Mouse (Mus musculus) C2C12 (cell line): ENCODE results near the gene Ccdc116. TPM values are rescaled to one million over a fixed set of nuclear protein-coding genes. Genes with fewer than 3 reads are reported as not detected.

Experiments
- H3K27me3 ChIP-seq: one replicate; pipeline ENCODE4 v1.6.1; 2011; ENCODE audit not compliant: control insufficient read depth, insufficient read depth, insufficient read length
- H3K36me3 ChIP-seq: one replicate; pipeline ENCODE4 v1.6.1; 2011; ENCODE audit not compliant: control insufficient read depth, insufficient read depth
- H3K4me3 ChIP-seq: one replicate; pipeline ENCODE4 v1.5.1; 2011; ENCODE audit warnings: mild to moderate bottlenecking, control low read depth; ENCODE audit not compliant: poor library complexity, insufficient read depth, severe bottlenecking
- H3K79me2 ChIP-seq: one replicate; pipeline ENCODE4 v1.6.1; 2011; ENCODE audit not compliant: control insufficient read depth, insufficient read depth
- H3K79me3 ChIP-seq: one replicate; pipeline ENCODE4 v1.6.1; 2011; ENCODE audit warnings: low read depth, control low read depth
- H3ac ChIP-seq: one replicate; pipeline ENCODE3; 2011; ENCODE audit warnings: low read depth; ENCODE audit not compliant: control insufficient read depth, insufficient read length
- CEBPB ChIP-seq: IDR thresholded peaks from one replicate; pipeline ENCODE4 v1.6.1; 2011; ENCODE audit warnings: low read depth, mild to moderate bottlenecking, control low read depth, moderate library complexity
- CTCF ChIP-seq: IDR thresholded peaks from one replicate; pipeline ENCODE4 v1.5.1; 2011; ENCODE audit not compliant: control insufficient read depth, insufficient read depth, insufficient read length
- FOSL1 ChIP-seq: IDR thresholded peaks from one replicate; pipeline ENCODE4 v1.8.0; 2011; ENCODE audit warnings: mild to moderate bottlenecking, low read length; ENCODE audit not compliant: poor library complexity, insufficient read depth, severe bottlenecking
- MAX ChIP-seq: IDR thresholded peaks from one replicate; pipeline ENCODE4 v1.6.1; 2011; ENCODE audit warnings: mild to moderate bottlenecking, control low read depth
- MYOD1 ChIP-seq: IDR thresholded peaks from one replicate; pipeline ENCODE4 v1.6.1; 2011; ENCODE audit warnings: low read depth; ENCODE audit not compliant: control insufficient read depth, insufficient read length
- MYOG ChIP-seq: IDR thresholded peaks from one replicate; pipeline ENCODE4 v1.6.1; 2011; ENCODE audit not compliant: control insufficient read depth, insufficient read length; ENCODE audit errors: extremely low read depth
- USF1 ChIP-seq: IDR thresholded peaks from one replicate; pipeline ENCODE4 v1.6.1; 2011; ENCODE audit warnings: low read depth, mild to moderate bottlenecking, control low read depth, moderate library complexity
- polyA plus RNA-seq: library from polyadenylated mRNA; unstranded; fragments of >200 nt; fragmentation: generic; extraction: Trizol; gene quantifications from one replicate; pipeline ENCODE4 v1.2.1, GENCODE M21; 2012; ENCODE audit warnings: missing spikeins

Ccdc116 gene
- polyA plus RNA-seq, 1 experiment, result 0.18 TPM

DNA sequence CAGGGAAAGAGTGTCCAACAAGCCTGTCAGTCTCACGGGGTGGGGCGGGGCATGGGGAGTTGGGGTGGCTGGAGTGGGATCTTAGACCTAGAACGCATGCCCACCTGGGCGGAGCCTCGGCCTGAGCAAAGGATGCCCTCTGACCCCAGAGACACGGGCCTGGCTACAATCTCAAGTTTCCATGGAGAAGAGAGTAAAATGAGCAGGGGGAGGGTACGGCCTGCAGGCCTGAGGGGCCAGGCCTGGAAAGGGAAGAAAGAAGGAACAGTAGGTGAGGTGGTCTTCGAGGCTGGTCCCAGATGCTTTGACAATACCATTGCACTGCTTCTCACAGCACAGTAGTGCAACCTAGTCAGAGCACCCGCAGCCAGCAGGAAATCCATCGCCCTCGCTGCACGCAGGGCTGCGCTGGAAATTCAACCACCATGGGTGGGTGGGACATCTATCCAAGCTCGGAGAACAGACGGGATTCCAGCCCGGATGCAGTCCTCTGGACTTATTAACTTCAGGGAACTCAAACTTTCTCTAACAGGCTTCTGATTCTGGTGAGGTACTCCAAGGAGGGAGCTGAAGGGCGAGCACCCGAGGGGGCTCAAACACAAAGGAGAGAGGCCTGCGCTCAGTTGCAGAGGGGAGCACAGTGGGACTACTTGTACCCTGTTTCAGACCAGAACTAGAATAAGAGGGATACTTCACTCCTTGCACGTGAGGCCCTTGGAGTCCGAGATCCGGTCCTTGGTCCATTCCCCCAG lies 22.7 kb downstream of the Ccdc116 start:
- H3ac ChIP-seq, result peak overlapping the region; percentile 95
- TF ChIP-seq CTCF, result no peak
- no peak for TF ChIP-seq FOSL1
- peak overlapping the region; percentile 42 for H3K4me3 ChIP-seq
- H3K36me3 ChIP-seq, result peaks cover 28% of the 10 kb centered on the region
- peaks cover 3% of the 10 kb centered on the region for H3K79me3 ChIP-seq
- H3K27me3 ChIP-seq, result no peaks in the 10 kb centered on the region
- peaks cover 21% of the 10 kb centered on the region for H3K79me2 ChIP-seq

DNA sequence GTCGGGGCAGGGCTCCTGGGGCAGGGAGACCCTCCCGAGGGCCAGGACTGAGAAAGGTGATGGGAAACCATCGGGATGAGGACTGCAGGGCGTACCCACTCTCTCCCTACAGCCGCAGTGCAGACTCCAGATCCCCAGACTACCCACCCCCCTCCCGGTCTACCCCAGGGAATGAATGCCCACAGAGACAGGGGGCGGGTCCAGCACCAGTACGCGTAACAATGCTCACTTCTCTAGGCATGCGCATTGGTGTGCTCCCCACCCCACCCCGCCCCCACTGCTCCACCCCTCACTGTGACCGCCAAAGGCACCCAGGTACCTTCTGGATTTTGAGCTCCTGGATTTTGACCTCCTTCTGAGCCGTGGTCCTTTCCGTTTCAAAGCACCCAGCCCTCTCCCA lies 25.5 kb downstream of the Ccdc116 start:
- Histone ChIP-seq H3ac (no peak overlapping the region), H3K4me3 (no peak overlapping the region)

DNA sequence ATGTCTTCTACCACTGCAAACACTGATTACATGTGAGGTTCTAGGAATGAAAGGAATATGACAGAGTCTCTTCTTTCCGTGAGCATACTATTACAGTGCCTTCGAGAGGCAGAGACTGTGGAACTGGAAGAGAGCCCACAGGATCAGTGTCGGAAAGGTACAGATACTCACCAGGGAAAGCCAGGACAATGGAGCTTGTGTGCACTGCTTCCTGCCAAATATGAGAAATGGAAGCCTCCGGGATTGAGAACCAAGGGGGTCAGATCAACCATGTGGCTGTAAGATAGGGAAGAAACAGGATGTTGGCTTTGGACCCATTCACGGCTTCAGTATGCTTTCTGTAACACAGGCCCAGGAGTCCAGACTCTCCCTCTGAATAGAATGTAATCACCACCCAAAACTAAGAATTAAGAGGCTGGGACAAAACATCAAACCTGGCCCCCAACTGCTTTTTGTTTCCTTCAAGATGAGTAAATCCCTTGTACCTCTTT lies 29.7 kb downstream of the Ccdc116 start:
- Histone ChIP-seq H3K79me3 (no peaks in the 10 kb centered on the region), H3K79me2 (no peaks in the 10 kb centered on the region), H3K36me3 (peaks cover 32% of the 10 kb centered on the region), H3K27me3 (no peaks in the 10 kb centered on the region), H3K4me3 (no peak overlapping the region), H3ac (no peak overlapping the region)
- no peak for TF ChIP-seq CTCF
- TF ChIP-seq MAX, result no peak
- TF ChIP-seq MYOG, result no peak
- TF ChIP-seq USF1, result no peak
- no peak for TF ChIP-seq CEBPB
- no peak for TF ChIP-seq FOSL1
- TF ChIP-seq MYOD1, result no peak

More for the DNA sequence above, 25.5 kb downstream of the Ccdc116 start:
- H3K79me3 ChIP-seq, result peaks cover 3% of the 10 kb centered on the region
- peaks cover 28% of the 10 kb centered on the region for H3K36me3 ChIP-seq
- peaks cover 21% of the 10 kb centered on the region for H3K79me2 ChIP-seq
- TF ChIP-seq MYOD1 (no peak), MYOG (no peak), MAX (no peak), CEBPB (no peak), CTCF (no peak), USF1 (no peak), FOSL1 (no peak)
- H3K27me3 ChIP-seq, result no peaks in the 10 kb centered on the region

DNA sequence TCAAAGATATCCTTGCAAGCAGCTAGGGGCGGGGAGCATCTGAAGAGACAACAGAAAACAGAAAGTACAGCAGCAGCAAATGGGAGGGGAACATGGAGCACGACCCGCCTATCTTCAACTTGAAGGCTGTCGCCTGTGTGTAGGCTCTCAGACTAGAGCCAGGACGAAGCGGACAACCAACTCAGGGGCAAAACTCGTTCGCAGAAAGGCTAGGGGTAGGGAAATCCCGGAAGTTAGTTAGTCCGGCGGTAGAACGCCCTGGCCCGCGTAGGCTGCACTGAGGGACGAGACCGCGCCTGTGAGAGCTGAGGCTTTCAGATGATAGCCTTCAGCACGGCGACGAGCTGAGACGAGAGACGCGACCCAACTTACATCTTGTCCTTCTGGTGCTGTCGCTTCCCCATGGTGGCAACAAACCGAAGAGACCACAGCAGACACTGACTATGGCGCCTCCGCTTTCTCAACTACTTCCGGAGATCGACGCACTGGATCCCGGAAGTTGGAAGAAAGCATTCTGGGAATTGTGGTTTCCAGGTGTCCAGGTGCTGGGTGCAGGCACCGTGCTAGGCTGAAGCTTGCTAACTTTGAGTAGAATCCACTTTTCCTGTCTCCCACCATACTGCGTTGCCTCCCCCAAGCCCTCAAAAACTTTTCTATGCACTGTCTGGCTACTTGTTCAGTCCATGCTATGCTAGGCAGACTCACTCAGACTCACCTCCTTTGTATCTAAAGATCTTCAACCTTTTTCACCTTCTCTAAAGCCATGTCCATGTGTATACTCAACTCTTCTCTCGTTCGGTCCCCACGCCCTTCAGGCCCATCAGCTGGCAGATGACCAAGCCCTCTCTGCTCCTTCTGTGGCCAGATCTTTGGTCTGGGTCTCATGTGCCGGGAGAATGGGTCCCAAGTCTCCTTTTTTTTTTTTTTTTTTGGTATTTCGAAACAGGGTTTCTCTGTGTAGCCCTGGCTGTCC lies 36.0 kb downstream of the Ccdc116 start, which contains the start of gene Ppil2:
Ppil2 (minus strand) TSS at position 487 of the 973 bp plus-strand sequence.
- Histone ChIP-seq H3ac (peak within 1 kb of the TSS; percentile 100), H3K79me3 (peaks cover 15% of the 10 kb centered on the region), H3K79me2 (peaks cover 32% of the 10 kb centered on the region), H3K27me3 (no peaks in the 10 kb centered on the region), H3K4me3 (peak within 1 kb of the TSS; percentile 89), H3K36me3 (peaks cover 34% of the 10 kb centered on the region)
- no peak for TF ChIP-seq FOSL1
- no peak for TF ChIP-seq CTCF
- TF ChIP-seq MYOG, result no peak
- TF ChIP-seq USF1, result no peak
- TF ChIP-seq MAX, result no peak
- TF ChIP-seq CEBPB, result no peak
- TF ChIP-seq MYOD1, result no peak

DNA sequence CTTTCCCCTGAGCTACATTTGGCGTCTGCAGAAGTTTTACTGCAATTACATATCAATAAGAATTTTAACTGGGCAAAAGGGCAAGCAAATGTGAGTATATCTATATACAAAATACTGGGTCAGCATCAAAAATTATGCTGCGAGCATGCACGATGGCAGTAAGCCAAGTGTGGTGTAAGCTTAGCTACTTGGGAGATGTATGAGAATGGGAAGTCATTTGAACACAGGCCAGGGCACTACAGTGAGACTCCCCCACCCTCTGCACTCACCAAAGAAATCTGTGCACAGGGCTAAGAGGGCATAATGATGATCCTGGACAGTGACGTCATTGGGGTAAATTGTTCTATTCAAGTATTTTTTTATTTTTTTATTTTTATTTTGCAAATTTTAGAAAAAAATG lies 42.4 kb downstream of the Ccdc116 start:
- Histone ChIP-seq H3K36me3 (peaks cover 51% of the 10 kb centered on the region), H3ac (no peak overlapping the region), H3K79me2 (peaks cover 18% of the 10 kb centered on the region), H3K27me3 (no peaks in the 10 kb centered on the region), H3K4me3 (no peak overlapping the region), H3K79me3 (peaks cover 6% of the 10 kb centered on the region)
- TF ChIP-seq FOSL1 (no peak), CTCF (no peak), MYOG (no peak), CEBPB (no peak), USF1 (no peak), MAX (no peak), MYOD1 (no peak)
